Mouse (Mus musculus): ENCODE results near the gene Fam117a.

The Fam117a gene

GRCm38 (mm10) chr11:95333805-95334204, 3.0 kb upstream of the Fam117a start:
- no peak for DNase-seq

DNA sequence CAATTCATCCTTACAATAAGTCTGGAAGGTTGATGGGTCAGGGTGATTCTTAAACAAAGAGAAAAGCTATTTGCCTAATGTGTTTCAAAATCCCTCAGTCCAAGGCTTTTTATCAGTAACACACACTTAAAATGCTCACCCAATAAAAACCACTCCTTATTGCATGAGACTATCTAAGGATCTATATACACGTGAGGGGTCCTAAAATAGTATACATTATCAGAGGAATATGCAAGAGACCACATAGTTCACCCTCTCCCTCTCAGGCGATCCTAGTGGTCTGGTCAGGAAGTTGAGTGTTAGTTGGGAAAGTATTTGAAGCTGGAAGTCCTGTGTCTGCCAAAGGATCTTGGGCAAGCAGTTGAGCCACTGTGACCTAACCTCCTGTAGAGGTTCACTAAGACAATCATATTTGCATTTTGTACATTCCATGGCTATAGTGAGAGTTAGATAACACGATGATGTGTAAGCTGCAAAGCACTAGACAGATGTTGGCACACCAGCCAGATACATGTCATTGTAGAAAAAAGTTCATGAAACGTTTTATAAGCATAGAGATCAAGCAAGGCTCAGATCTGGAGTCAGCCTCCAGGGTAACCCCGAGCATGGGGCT, 2.3 kb upstream of the Fam117a start:
- DNase-seq = no peak

DNA sequence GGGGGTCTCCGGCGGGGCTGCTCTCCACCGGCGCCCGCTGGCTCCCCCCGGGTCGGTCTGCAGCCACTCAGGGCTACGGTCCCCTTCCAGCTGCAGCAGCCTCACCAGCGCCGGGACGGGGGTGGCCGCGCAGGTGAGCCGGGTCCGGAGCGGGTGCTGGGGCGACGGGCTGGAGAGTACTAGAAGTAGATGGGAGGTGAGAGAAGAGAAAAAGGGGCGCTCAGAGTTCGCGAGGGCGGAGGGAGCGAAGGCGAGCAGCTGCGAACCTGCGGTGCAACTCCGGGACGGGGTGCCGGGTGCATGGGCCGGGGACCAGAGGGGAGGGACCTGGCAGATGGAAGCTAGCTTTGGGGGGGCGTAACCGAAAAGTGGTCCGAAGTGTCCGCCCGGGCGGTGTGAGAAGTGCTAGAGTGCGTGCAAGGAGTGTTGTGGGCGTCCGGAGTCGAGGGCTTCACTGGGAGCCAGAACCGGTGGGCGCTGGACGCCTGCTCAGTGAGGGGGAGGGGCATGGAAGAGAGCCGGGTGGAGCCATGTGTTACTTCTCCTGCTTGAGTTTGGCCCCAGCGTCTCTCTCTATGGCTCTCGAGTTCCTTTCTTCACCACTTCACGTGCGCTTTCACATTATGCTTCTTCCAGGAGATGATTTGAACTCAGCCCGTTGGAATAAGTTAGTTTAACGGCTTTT, 453 bp downstream of the Fam117a start:
- peak; percentile 57 to 72 for DNase-seq

DNA sequence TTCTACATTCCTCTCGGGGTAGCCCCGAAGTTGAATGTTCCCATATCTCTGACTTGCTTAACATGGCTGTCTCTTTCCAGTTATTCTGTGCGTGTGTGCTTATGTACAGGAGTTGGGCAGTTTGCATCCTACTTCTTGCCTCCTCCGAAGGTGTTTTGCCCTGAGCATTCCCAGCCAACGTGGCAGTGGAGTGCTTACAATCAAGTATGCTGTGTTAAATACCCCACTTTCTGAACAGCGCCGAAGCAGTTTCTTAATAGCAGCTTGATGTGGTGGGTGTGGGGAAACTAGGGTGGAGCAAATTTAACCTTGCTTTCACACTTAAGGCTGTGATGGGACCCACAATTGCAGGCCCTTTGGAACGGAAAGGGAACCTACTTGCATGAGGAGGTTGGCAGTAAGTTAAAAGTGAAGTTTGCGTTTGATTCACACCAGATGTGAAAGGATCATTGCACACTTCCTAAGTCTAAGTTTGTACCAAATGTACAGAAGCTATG, 1.1 kb downstream of the Fam117a start:
- no peak for DNase-seq

DNA sequence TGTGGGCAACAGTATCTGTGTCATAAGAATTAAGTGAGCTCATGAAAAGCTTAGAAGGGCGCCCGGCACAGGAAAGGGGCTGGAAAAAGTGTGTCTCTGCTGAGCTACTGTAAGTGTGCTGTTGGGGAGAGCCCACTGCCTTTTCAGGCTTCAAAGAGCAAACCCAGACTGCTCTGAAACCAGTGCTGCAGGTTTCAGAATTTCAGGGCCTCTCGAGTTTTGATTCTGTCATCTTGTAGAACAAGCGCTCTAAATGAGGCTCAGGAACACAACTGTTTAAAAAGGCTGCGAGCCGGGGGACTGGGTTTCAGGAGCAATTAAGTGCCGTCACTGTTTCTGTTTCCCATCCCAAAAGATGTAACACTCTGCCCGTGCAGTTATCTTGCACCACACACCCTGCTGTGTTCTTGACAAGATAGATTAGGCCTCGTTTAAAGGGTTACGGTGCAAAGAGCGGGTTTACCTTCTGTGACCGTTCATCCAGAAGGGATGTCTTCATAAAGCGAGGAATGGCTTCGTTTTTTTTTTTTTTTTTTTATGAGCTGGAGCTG, 2.7 kb downstream of the Fam117a start:
- DNase-seq = no peak

- no peak for DNase-seq
Observed at GRCm38 (mm10) chr11:95340259-95340658, 3.4 kb downstream of the Fam117a start.

DNA sequence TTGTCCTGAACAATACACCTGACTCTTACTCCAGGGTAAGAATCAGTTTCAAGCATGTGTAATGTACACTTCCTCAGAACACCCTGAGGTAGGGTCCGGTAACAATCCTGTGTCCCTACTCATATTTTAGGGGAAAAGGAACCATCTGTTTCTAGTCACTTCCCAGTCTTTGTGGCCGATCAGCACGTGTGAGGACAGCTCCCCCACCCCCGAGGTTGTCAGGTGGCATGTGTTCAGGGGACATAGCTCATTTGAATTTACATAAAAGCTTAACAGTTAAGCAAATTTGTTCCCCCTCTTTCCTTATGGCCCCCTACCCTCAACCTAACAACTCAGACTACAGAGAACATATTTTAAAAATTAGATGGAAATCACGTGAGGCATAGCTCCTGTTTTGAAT, 3.8 kb downstream of the Fam117a start:
- no peak for DNase-seq

DNA sequence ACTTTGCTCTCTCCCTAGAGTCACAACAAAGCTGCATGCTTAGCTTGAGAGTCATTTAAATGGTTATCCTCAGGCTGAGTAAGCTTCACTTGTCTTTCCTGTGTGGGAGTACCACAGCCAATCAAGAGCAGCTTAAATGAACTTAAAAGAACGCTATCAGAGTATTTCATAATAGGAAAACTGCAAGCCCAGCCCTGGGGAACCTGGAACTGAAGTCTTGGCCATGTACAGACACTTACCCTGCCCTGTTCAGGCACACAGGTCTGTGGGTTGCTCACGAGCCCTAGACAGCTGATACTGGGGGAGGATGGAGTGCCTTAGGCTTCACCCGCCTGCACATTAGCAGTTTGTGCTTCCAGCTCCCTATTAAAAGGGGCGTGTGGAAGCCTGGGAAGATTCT, 6.4 kb downstream of the Fam117a start:
- DNase-seq = no peak

DNA sequence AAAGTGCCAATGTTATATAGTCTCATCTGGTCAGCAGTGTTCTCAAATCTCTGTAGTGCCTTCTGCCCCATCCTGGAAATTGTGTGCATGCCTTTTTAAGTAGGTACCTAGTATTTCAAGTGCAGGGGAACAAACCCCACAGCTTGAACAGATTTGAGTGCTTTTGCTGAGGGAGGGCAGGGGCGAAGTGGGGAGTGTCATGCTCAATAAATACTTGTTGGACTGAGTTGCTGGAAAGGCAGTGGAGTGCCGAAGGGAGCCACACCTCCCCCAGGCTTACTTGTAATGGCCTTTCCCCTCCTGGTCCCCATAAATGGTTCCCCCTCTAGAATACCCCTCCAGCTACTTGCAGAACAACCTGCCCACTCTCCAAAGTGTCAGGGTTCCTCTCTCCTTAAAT, 7.4 kb downstream of the Fam117a start:
- DNase-seq = no peak

- DNase-seq = no peak
Observed at GRCm38 (mm10) chr11:95350289-95350688, 13.5 kb downstream of the Fam117a start.

- peak; percentile 55 to 72 for DNase-seq
Observed at GRCm38 (mm10) chr11:95350960-95351359, 14.1 kb downstream of the Fam117a start.

- no peak for DNase-seq
Observed at GRCm38 (mm10) chr11:95352686-95353085, 15.9 kb downstream of the Fam117a start.

DNA sequence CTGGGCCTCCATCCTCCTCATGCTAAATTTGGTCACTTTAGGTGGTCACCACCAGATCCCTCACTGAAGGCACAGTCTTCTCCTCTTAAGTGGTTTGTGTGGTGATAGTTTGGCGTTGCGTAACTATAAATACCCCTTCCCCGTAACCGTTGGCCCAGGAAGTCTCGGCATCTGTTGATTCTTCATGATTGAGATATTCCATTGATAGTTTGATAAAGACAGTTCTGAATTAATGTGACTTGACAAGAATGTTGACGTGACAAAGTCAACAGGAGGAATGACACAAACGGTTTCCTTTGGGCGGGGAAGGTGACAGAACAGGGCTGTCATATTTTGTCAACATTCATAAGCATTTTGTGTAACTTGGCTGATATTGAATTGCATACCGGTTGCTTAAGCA, 16.4 kb downstream of the Fam117a start:
- DNase-seq = no peak

- DNase-seq = no peak
Observed at GRCm38 (mm10) chr11:95354228-95354944, 17.6 kb downstream of the Fam117a start.

DNA sequence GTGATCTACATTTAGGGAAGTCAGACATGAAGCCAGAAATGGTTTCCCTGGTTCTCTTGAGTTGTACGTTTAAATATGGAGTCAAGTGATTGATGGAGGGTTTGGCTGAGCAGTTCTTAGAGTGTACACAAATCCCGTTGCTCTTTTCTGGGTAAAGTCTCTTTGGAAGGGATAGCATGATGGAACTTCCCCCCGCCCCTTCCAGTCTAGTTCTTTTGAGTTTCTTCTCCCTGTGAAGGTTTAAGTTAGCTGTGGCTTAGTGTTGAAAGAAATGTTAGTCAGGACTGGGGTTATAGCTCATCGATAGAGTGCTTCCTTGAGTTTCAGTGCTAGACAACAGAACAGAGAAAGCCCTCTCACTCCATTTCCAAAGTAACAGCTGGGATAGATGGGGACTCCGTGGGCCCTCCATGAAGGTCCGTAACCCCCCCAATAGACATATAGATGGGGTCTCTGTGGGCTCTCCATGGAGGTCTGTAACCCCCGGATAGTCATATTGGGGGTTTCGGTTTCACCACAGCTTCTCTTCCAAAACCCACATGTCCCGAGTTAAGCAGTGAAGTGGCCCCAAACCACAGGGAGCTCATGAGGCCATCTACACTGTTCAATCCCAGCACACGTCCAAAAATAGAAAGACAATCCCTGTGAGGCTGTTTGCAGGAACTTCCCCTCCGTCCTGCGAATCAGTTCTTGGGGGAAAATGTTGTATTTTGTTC, 18.3 kb downstream of the Fam117a start:
- no peak for DNase-seq

- DNase-seq = no peak
Observed at GRCm38 (mm10) chr11:95355661-95356011, 18.8 kb downstream of the Fam117a start.

DNA sequence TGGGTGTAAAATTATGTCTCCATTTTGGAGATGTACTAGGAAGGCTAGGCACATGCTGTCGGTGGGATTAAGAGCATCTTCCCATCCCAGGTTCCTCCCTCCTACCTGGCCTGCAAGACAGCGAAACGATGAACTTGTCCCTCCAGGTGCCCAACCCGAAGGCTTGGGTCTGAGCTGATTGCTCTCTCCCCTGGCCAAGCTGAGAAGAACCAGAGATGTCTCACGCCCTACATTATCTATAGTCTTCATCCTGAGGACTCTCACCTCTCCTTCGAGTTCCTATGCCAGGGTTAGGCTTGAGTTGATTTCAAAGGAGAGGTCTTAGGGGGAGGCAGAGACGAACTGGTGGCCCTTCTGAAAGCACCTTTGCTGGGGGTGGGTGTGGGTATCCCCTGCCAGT, 19.2 kb downstream of the Fam117a start:
- no peak for DNase-seq

DNA sequence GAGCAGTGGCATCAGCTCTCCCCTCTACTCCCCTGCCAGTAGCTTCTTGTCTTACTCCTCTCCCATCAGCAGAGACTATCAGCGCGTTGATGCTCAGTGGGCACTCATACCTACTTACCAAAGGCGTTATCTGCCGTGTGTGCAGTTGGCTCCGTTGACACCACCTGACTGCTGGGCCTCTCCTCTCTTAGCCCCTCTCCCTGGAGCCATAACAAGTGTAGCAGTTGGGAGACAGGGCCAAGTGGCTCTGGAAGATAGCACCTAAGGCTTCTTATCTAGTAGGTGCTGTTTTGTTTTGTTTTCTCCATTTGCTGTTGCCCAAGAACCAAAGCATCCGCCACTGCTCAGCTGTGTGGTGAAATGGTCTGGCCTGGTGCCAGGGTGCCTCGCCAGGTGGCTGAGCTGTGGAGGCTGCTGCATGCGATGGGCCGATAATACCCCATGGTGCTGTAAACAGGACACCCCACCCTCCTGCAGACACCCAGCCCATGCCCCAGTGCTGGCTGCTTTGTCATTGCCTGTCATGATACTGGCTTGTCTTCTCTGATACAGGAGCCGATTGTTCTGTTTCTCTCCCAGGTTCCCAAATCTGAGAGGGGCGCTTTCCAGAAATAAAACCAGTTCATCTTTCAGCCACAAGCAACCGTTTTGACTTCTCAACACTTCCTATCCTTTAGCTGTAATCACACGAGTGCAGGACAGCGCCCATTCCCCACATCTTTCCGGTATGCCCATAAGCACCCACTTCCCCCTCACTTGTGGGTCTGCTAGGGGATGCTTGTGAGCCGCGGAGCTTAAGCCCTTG, 19.9 kb downstream of the Fam117a start:
- peak; percentile 92 to 94 for DNase-seq

DNA sequence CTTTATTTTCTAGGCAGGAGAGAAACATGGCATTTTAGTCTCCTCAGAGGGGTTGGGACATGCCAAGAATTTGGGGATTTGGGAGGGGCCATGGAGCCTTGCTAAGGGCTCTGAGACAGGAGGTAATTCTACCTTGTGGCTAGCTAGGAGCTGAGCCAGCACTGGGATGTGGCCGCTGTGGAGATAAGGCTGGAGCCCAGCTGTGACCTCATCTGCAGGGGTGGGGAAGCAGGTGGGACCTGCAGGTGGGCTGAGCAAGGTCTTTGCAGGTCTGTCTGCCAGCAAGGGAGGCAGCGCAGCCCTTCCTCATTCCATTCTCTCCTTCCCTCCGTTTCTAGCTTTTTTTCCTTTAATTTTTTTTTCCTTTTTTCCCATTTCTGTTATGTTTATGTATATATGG, 21.4 kb downstream of the Fam117a start:
- peak; percentile 60 to 65 for DNase-seq

DNA sequence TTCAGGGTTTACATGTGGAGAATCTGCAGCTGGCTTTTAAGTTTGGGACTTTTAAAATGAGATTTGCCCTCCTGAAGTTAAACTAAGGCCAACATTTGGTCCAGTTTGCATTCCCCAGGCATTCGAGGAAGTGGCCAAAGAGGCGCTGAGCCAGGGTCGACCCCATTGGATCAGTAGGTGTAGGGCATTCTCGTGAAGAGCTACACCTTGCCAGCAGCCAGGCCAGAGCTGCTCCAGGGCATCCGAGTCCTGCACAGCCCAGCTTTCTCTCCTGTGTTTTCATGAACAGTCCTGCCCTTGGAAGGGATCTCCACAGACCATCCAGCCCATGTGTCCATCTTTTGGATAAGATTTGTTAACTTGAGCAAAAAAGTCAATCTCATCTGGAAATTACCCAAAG, 27.6 kb downstream of the Fam117a start:
- DNase-seq = no peak

- no peak for DNase-seq
Observed at GRCm38 (mm10) chr11:95365596-95365995, 28.8 kb downstream of the Fam117a start.

- DNase-seq = no peak
Observed at GRCm38 (mm10) chr11:95366280-95366897, 29.6 kb downstream of the Fam117a start.
